Mouse (Mus musculus): ENCODE results near the gene Ipo9. TPM values are rescaled to one million over a fixed set of nuclear protein-coding genes. Genes with fewer than 3 reads are reported as not detected.
"Not testable (repeated sequence)": the region's sequence is repeated elsewhere in the genome, so short reads cannot be mapped to it uniquely, and the experiment has no call there.

The Ipo9 gene
- total RNA-seq, 2 experiments from 2014 or later = 23.4 to 24.1 TPM

DNA sequence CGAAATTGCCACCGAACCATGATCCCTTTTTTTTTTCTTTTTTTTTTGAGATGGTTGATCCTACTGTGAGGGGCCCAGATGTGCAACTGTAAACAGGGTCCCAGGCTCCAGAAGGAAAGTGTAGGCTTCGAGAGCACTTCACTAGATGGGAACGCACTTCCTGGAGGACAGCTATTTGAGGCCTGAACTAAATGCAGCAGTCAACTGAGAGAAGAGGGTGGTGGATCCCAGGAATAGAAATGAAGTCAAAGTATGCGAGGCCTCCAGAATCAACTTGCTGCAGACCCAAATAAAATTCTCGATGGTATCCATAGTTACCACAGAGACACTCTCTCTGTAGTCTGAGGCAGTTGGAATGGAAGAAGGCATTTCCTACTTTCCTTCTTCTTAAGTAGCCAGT is 8.5 kb upstream of the Ipo9 start:
- intact Hi-C loops (cut with DNase I) = no loop called here
- DNase-seq = no peak

DNA sequence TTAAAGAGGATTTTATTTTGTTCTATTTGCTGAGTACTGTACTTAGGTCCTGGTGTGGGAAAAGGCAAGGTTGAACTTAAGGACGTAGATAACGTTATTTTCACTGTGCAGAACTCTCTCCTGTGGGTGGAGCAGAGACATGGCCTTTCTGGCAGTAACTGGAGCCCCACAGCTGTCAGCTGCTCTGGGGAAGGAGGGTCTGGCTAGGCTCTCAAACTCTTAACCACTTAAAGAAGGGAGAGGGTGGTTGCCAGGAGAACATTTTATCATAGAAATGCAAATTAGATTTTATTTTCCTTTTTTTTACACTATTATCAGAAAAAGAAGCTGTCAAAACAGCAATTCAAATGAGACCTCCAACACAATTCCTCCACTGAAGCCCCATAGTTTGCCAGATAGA is 5.5 kb upstream of the Ipo9 start:
- intact Hi-C loops (cut with DNase I) = no loop called here
- peak in 1 of 2 experiments; percentile 20 for DNase-seq

DNA sequence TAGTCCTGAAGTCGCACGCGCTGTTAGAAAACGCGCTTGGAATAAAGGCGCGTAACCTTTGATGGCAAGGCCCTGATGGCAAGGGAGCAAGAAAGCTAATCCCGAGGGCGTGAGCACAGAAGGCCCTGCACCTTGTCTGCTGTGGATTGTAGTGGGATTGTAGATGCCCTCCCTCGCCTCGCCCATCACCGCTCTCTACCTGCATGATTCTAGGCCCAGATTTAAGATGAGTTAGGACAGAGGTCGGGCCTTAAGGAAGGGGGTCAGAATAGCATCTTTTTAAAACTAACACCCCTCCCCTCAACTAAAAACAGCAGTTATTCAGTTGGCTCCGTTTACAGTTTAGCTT is 344 bp upstream of the Ipo9 start:
- DNase-seq = no peak
- intact Hi-C loops (cut with DNase I) = no loop called here

DNA sequence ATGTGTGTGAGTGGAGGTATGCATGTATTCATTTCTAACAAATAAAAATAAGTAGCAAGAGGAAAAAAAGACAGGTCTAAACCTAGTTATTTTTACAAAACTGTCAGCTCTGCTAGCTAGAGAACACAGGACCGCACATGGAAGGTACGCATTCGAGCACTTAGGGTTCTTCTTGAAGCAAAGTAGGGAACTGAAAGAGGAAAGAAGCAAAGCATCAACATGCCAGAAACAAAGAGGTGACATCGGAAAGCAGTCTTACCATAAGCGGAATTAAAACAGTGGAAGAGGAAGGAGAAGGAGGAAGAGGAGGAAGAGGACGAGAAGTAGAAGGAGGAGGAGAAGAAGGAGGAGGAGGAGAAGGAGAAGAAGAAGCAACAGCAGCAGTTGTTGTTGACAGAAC is 2.9 kb downstream of the Ipo9 start:
- intact Hi-C loops (cut with DNase I) = no loop called here

DNA sequence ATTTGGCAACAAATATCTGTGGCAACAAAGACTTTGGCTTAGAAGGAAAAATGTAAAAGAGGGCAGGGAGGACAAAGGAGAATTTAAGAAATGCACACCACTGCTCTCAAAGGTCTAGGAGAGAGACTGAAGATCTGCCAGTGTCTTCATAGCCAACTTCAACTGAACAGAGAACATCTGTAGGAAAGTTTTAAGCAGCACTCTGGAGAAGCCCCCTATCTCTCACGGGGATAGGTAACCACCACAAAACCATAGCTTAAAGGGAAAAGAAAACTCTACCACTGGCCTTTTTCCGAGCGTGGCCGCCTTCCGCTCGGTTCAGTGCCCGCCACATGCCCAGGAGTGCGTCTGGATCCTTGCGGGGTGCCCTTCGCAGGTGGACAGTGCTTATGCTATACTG is 3.7 kb downstream of the Ipo9 start:
- DNase-seq = no peak
- intact Hi-C loops (cut with DNase I) = no loop called here

More for the DNA sequence above, 2.9 kb downstream of the Ipo9 start:
- DNase-seq = no peak

DNA sequence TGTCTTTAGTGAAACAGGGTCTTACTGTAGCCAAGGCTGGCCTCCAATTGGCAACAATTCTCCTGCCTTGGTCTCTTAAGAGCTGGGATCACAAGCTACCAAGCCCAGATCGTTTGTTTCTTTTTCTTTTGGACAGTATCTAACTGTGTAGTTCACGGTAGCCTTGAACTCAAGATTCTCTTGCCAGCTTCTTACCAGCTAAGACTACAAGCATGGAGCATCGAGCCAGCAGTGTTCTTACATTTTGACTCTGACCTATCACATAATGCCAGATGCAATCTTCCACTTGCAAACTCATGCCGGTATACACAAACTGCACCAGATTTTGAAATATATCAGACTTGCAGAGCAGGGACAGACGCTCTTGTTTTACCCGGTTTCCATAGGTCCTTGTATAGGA is 7.5 kb downstream of the Ipo9 start:
- intact Hi-C loops (cut with DNase I) = no loop called here
- DNase-seq = no peak

DNA sequence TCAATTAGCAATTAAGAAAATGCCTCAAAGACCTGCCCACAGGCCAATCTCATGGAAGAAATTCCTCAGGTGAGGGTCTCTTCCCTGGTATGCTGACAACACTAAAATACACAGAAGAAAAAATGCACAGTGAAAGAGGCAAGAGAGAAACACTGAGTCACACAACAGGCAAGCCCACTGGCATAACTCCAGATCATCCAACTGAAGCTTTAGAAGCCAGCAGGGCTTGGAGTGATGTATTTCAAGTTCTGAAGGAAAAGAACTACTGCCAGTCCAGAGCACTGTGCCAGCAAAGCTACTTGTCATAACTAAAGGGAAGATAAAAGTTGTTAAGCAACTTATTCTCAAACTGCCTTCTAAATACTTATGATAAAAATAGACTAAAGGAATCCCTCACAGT is 16.3 kb downstream of the Ipo9 start:
- intact Hi-C loops (cut with DNase I) = no loop called here
- DNase-seq = no peak

DNA sequence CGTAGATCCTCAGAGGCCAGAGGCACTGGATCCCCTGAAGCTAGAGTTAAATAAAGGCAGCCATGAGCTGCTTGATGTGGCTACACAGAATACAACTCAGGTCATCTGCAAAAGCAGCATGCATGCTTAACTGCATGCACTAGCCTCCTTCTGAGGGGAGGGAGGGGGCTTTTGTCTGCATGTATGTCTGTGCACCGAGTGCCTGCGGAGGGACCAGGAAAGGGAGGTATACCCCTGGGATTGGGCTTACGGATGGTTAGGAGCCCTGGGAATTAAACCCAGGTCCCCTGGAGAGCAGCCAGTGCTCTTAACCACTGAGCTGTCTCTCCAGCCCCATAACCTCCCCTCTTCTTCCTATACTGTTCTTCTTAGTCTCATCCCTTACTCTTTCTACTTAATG is 18.2 kb downstream of the Ipo9 start:
- intact Hi-C loops (cut with DNase I) = no loop called here

DNA sequence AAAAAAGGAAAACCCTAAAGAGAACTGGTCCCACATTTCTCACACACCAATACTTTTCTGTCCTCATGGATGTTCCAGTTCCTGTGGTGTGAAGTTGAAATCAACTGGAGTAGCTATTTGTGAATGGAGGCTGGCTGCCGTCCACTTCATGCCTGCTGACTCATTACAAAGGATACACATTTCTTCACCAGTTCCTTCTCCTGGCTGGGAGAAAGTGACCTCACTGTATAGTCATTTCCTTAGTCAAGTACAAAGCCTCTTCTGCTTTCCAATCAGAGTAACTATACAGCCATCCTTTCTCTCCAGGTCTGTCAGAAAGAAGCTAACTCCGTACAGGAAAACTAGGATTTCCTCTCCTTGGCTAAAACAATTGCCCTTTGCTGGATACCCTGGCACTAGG is 19.3 kb downstream of the Ipo9 start:
- intact Hi-C loops (cut with DNase I) = no loop called here
- peak; percentile 57 to 62 for DNase-seq

More for the DNA sequence above, 18.2 kb downstream of the Ipo9 start:
- DNase-seq = no peak

DNA sequence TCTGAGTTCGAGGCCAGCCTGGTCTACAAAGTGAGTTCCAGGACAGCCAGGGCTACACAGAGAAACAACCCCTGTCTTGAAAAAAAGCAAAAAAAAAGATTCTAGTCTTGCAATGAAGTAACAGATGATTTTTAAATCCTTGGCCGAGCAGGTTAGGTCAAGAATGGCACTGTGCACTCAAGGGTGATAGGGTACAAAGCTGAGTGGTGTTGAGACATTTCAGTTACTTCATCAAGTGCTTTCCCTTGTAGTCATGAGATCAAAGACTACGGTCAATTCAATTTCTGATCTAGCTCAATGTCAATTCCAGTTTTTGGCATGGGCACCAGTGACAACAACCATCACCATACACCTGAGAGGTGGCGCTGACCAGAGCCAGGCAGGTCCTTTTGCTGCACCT is 21.3 kb downstream of the Ipo9 start:
- intact Hi-C loops (cut with DNase I) = no loop called here
- no peak for DNase-seq

DNA sequence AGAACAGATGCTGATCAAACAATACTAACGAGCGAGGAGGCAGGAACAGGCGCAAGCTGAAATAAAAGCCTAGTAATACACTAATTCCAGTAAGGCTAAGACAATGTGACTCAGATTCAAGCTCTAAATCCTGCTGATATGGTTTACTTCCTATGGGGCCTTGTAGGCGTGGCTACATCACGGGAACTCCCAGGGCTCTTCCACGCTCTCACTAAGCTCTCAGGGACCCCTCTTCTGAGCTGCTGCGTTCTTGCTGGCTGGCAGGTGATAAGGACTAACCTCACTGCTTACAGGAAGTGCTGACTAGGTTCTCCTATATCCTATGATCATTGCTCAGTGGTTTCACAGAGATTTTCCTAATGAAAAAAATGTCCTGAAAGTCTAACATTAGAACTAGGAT is 24.9 kb downstream of the Ipo9 start:
- intact Hi-C loops (cut with DNase I) = no loop called here
- DNase-seq = no peak

DNA sequence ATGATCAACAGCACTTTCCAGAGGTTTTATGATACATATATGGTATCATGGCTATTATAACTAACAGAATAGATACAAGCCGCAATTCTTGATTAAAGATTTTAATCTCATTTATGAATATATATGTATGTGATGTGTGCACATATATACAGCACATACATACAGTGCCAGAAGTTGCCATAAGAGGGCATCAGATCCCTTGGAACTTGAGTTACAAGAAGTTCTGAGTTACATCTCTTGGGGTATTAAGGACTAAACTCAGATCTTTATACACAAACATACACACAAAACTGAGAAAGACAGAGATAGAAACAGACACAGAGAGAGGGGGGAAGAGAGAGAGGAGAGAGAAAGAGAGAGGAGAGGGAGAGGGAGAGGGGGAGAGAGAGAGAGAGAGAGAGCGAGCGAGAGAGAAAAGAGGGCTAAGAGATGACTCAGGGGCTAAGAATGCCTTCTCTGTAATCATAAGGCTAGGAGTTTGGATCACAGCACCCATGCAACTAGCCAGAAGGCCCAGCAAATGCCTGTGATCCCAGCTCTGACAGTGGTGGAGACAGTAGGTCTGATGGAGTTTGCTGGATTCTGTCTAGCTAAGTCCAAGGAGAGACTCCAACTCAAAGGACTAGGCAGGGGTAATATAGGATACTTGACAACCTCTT is 28.7 kb downstream of the Ipo9 start:
- DNase-seq = no peak
- intact Hi-C loops (cut with DNase I) = no loop called here

DNA sequence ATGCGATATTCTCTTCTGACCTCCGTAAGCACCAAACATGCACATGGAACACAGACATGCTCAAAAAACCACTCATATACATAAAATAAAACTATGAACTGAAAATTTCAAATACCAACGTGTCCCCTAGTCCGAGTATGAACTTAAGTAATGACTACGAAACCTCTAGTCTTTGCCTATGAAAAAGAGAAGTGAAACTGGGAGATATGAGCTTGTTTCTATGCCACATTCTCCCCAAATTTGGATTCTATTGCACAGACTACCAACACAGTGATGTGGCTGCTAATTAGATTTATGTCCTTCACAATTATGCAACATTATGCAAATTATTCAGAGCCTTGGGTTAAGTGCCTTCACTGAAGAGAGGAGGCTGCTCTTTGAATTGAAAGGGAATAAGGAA is 30.8 kb downstream of the Ipo9 start:
- intact Hi-C loops (cut with DNase I) = no loop called here
- no peak for DNase-seq

DNA sequence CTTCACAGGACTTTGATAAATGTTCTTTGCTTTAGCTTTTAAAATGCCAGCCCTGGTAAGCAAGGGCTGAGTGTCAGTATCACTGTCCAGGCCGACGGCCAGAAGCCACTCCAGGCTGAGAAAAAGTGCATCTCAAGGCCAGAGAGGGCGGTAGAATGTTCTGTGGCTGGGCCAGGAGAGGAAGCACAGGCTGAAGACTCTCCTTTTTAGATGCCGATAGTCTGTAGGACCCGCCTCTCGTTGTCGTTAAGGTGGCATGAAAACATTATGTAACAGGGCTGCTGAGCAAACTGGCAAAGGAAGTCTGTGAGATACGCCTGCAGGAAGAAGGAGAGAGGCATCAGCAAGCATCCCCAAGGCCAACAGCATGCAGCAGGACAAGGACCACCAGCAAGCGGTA is 45.1 kb downstream of the Ipo9 start:
- intact Hi-C loops (cut with DNase I) = no loop called here
- DNase-seq = no peak

DNA sequence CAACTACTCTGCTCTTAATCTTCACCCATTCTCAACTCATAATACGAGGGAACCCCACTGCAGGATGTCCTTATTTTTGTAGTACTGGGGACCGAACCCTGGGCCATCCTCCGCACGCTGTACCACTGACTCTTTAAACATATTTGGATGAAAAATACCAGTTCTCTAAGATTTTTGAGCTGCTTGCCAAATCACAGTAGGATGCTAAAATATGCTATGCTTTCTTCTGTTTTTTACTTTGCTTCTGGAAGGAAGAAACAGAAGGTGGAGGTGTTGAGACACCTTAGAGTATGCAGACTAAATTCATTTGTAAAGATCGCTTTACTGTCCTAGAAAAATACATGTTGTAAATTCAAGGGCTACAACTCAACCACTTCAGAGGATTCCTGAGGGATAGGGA is 46.1 kb downstream of the Ipo9 start:
- DNase-seq = no peak
- intact Hi-C loops (cut with DNase I) = no loop called here

DNA sequence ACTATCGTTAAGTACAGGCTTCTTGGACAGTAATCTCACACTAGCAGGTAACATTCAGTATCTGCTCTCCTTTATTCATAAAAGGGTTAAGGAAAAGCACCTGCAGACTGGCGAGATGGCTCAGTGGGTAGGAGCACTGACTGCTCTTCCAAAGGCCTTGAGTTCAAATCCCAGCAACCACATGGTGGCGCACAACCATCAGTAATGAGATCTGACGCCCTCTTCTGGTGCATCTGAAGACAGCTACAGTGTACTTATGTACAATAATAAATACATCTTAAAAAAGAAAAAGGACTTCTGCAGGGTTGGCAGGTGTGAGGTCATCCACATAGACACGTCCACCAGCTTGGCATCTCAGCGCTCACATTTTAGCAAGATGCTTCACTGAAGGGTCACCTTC is 48.7 kb downstream of the Ipo9 start:
- DNase-seq = peak in 1 of 2 experiments; percentile 15
- intact Hi-C loops (cut with DNase I) = not testable (repeated sequence)

DNA sequence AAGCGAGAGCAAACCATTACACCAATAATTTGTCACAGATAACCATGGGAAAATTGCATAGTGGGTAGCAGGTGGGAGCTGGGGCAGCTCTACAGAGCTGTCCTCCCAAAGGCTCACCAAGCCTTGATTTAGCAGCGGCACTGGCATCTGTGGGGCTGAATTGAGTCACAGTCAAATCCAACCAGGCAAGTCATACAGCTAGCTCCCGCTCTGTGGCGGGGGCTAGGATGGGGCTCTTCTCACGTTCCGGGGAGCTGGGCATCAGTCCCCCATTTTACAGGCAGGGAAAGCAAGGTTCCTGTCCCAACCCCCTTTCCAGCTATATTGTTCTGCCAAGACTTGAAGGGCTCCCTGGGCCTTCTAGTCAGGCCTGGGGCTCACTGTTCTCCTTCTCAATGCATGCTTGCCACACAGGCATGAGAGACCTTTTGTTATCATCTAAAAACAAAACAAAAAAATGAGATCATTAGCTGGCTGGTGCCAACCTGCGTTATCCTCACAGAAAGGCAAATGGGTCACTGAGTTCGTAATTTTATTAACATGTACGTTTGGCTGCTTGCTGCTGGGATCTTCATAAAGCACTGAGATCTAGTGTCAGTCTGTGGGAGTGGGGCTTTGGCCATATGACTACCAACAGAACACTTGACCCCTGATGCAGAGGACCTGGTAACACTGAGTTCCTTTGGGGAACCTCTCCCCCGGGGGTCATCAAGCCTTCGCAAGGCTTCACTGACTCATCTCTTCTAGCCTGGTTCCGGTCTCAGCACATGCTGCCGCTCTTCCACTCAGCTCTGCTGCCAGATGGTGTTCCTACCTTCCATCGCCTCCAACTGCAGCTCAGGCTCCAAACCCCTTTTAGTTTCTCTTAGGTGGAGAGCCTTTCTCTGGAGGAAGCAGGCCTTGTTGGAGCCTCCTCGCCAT is 50.0 kb downstream of the Ipo9 start:
- peak in 1 of 2 experiments; percentile 15 for DNase-seq
- intact Hi-C loops (cut with DNase I) = no loop called here

DNA sequence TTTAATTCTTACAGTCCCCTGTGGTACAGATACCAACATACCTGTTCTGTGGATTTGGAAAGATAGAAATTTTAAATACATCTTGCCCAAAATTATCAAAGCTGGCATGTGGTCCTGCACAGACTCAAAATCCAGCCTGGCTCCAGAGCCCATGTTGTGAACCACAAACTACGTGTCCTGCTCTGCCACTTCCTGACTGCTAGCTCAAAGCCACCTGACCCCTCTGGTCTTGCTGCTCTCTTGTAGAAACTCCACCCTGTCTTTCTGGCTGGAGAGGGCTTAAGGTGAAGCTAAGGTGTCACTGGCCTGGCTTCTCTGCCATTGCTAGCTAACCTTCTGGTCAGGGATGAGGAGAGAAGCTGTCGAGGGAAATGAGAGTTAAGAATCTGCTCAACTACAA is 51.3 kb downstream of the Ipo9 start:
- intact Hi-C loops (cut with DNase I) = no loop called here
- DNase-seq = peak in 1 of 2 experiments; percentile 12

DNA sequence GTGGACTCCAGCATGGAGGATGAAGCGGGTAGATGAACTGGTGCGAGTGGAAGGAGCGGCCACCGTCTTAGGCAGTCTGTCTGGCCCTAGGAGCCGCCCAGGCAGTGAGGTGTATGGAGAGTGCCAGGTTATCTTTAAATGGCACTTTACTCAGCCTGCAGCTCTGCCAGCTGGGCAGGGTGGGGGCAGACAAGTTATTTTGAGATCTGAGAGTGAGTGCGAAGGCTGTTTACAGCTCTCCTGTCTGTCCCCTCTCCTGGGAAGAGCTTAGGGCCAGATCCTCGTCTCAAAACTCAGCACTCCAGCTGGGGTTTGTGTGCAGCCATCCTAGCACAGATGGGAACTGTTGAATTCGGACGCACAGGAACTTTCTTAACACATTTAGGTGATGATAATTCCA is 51.7 kb downstream of the Ipo9 start:
- intact Hi-C loops (cut with DNase I) = no loop called here
- DNase-seq = peak; percentile 43 to 65

DNA sequence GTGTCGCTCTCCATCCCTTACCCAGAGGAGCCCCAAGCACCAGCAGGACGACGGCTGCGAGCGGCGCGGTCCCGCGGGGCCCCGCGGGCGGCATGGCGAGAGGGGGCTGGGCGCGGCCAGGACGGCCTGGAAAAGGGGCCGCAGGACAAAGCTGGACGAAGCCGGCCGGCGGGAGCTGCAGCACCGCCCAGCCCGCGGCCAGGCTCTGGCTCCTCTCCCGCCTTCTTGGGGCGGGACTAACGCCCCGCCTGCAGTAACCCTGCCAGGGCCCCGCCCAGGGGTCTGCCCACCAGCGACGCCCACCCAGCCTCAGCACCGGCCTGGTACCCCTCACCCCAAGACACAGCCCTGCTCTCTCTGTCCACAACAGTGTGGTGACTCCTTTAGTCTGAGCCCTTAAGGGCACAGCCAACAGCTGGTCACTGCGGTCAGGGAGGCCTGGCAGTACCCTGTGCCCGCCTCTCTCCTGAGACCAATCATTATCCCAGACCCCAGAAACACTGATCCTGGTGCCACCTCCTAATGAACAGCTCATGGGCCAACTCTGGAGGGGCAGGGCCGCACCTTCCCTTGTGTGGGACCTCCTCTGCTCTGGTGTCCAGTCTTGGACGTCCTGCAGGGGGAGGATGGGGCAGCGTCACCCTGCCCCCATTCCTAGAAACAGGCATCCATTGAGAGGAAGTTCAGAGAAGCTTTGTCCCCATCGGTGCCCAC is 55.3 kb downstream of the Ipo9 start, which contains the start of gene Shisa4:
TSS of gene Shisa4 (minus strand) at position 370 of the 714 bp plus-strand sequence.
- DNase-seq = peak; percentile 60 to 69
- intact Hi-C loops (cut with DNase I) = no loop called here

DNA sequence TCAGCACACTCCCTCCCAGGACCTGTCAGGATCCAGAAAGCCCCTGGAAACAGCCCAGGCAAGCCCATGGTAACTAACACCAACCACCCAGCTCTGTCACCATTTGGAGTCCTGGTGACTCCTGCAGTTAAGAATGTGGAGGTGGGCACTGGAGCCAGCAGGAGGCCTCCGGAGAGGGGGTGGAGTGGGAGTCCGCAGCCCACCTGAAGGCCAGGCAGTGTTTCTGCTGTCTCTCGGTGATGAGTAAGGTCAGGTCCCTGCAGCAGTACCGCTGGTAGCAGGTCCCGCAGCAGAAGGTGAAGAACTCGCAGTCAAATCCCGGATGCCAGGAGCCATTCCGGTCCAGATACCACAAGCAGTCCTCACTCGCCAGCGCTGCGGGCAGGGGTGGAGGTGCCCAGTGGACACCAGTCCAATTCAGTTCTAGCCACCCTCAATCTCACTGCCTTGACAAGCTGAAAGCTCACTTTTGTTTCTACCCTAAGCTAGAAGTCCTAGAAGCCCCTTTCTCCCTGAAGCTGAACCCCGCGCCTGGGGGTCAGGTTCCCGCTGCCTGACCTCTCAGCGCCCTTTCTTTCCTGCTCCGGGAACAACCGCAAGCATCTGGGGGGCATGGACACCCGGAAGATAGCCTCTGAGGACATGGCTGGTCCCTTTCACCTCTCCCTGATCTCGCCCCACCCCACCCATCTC is 56.0 kb downstream of the Ipo9 start:
- intact Hi-C loops (cut with DNase I) = no loop called here
- DNase-seq = no peak

All from gastrocnemius, postnatal 36 days (tissue).